Mouse (Mus musculus) G1E (cell line): ENCODE data around the gene Kcna2. TPM values are rescaled to one million over a fixed set of nuclear protein-coding genes. Genes with fewer than 3 reads are reported as not detected.

ENCODE experiments used
- ATAC-seq: 2 replicates; pipeline ENCODE4 v1.8.0; 2016; ENCODE audit warnings: mild to moderate bottlenecking; ENCODE audit not compliant: insufficient number of reproducible peaks, poor library complexity, low FRiP score, severe bottlenecking; ENCODE audit errors: extremely low read depth
- DNase-seq: peaks from one replicate; pipeline ENCODE4 v3.0.0; 2012; ENCODE audit warnings: low spot score
- H3K27me3 ChIP-seq: 2 replicates; pipeline ENCODE4 v1.6.1; 2012; ENCODE audit warnings: mild to moderate bottlenecking, low read length, inconsistent platforms; ENCODE audit not compliant: insufficient read depth
- H3K36me3 ChIP-seq: replicated peaks from 2 replicates; pipeline ENCODE3; 2012; ENCODE audit warnings: mild to moderate bottlenecking, inconsistent platforms
- H3K4me1 ChIP-seq: 2 replicates; pipeline ENCODE4 v1.6.1; 2012; ENCODE audit warnings: low read depth, low read length, inconsistent platforms, mixed read lengths; ENCODE audit not compliant: insufficient read depth
- H3K4me3 ChIP-seq: 2 replicates; pipeline ENCODE4 v1.5.1; 2012; ENCODE audit warnings: low read depth, mild to moderate bottlenecking, inconsistent platforms, low read length, moderate library complexity, mixed read lengths
- H3K9me3 ChIP-seq: replicated peaks from 2 replicates; pipeline ENCODE4 v1.6.1; 2012; ENCODE audit warnings: inconsistent platforms
- CTCF ChIP-seq: IDR thresholded peaks from 2 replicates; pipeline ENCODE4 v1.5.1; 2012; ENCODE audit warnings: low read depth, low read length, inconsistent platforms, mixed read lengths
- GATA1 ChIP-seq: IDR thresholded peaks from 2 replicates; pipeline ENCODE4 v1.6.1; 2012; ENCODE audit warnings: borderline replicate concordance, low read length, inconsistent platforms, mixed read lengths
- GATA2 ChIP-seq: IDR thresholded peaks from 2 replicates; pipeline ENCODE4 v1.6.1; 2012; ENCODE audit warnings: low read depth, low read length, inconsistent platforms, borderline replicate concordance
- POLR2AphosphoS5 ChIP-seq: IDR thresholded peaks from 2 replicates; pipeline ENCODE4 v1.6.1; 2012; ENCODE audit warnings: low read depth, low read length, inconsistent platforms; ENCODE audit not compliant: insufficient replicate concordance
- TAL1 ChIP-seq: conservative IDR thresholded peaks from 2 replicates; pipeline ENCODE4 v1.6.1; 2012; ENCODE audit warnings: low read depth, low read length, inconsistent platforms, mixed read lengths
- polyA plus RNA-seq: library from polyadenylated mRNA; stranded (reverse); fragments of >175 nt; gene quantifications from 2 replicates; pipeline ENCODE4 v1.2.3, GENCODE M21; 2012
- total RNA-seq, 2 experiments: library from RNA; stranded (forward) in 1 of 2; stranded (reverse) in 1 of 2; fragments of 200-1000 nt in 1 of 2; fragments of >200 nt in 1 of 2; fragmentation: Nextera tagmentation in 1 of 2; gene quantifications; 2 replicates each; pipeline ENCODE4 v1.2.3; 2014 to 2017

Kcna2 gene
- not detected in 2 replicates for total RNA-seq (2014; fragmentation: Nextera tagmentation)
- total RNA-seq (2017), result under 0.01 and 0.11 TPM in 2 replicates
- not detected in 2 replicates for polyA plus RNA-seq

DNA sequence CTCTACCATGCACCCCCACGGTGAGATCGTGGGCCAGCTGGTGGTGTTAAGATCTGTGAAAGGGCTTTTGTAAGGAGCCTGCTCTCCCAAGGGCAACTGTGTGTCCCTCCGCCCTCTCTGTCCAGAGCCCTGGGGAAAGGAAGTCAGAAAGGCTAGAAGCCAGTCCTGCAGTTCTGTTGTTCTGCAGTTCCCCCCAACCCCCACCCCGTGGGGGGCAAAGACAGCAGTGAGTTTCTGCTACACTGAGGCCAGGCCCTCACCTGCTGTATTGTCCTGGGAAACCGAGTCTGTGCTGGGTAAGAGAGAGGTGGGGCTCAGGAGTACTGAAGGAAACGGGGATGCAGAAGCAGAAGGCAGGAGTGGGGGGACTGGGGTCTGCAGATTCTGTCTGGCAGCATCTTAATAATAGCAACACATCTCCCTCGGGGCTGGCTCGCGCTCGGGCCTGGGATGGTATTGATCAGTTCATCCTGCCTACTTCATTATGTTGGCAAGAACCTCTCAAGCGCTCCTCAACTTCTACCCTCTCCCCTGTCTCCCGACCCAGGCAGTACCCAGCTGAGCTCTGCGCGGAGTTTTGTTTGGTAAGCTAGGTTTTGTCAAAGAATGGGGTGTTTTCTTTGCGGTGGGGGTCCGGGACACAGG is at the start of gene Kcna2:
Gene Kcna2 (plus strand): TSS at position 336 of the 645 bp plus-strand sequence.
- no peak for ATAC-seq

GRCm38 (mm10) chr3:107061468-107061867 is 39.5 kb upstream of the Kcna2 start:
- Histone ChIP-seq H3K36me3 (no peaks in the 10 kb centered on the region), H3K27me3 (no peaks in the 10 kb centered on the region), H3K4me3 (no peak overlapping the region), H3K4me1 (no peaks in the 10 kb centered on the region), H3K9me3 (no peaks in the 10 kb centered on the region)
- DNase-seq (no peak), ATAC-seq (no peak)
- no peak for TF ChIP-seq TAL1
- no peak for TF ChIP-seq GATA1
- TF ChIP-seq POLR2AphosphoS5, result no peak

More for the DNA sequence above, at the start of gene Kcna2:
- Histone ChIP-seq H3K4me3 (no peak within 1 kb of the TSS), H3K9me3 (0 out of 2 replicates have a peak, but pooled peaks cover 2% of the 10 kb centered on the region), H3K4me1 (no peaks in the 10 kb centered on the region), H3K36me3 (no peaks in the 10 kb centered on the region), H3K27me3 (peaks cover 3% of the 10 kb centered on the region; the same call in 1 of the 2 replicates)
- no peak for TF ChIP-seq POLR2AphosphoS5
- TF ChIP-seq TAL1, result no peak
- TF ChIP-seq CTCF, result no peak
- no peak for TF ChIP-seq GATA1
- TF ChIP-seq GATA2, result no peak
- no peak for DNase-seq

- no peaks in the 10 kb centered on the region for H3K36me3 ChIP-seq
- no peak for DNase-seq
- no peaks in the 10 kb centered on the region for H3K27me3 ChIP-seq
- no peaks in the 10 kb centered on the region for H3K9me3 ChIP-seq
- TF ChIP-seq CTCF, result no peak
- TF ChIP-seq GATA2, result no peak
- no peak for TF ChIP-seq GATA1
- no peak for TF ChIP-seq POLR2AphosphoS5
- ATAC-seq, result no peak
- no peaks in the 10 kb centered on the region for H3K4me1 ChIP-seq
- H3K4me3 ChIP-seq, result no peak overlapping the region
These were observed 38.2 kb upstream of the Kcna2 start for GRCm38 (mm10) chr3:107062771-107063170.

GRCm38 (mm10) chr3:107065510-107066095 is 35.3 kb upstream of the Kcna2 start:
- no peaks in the 10 kb centered on the region for H3K36me3 ChIP-seq
- no peaks in the 10 kb centered on the region for H3K4me1 ChIP-seq
- DNase-seq, result no peak
- ATAC-seq, result no peak
- no peak for TF ChIP-seq CTCF
- no peak for TF ChIP-seq GATA2
- TF ChIP-seq GATA1, result no peak
- H3K27me3 ChIP-seq, result no peaks in the 10 kb centered on the region
- H3K9me3 ChIP-seq, result no peaks in the 10 kb centered on the region
- no peak overlapping the region for H3K4me3 ChIP-seq

DNA sequence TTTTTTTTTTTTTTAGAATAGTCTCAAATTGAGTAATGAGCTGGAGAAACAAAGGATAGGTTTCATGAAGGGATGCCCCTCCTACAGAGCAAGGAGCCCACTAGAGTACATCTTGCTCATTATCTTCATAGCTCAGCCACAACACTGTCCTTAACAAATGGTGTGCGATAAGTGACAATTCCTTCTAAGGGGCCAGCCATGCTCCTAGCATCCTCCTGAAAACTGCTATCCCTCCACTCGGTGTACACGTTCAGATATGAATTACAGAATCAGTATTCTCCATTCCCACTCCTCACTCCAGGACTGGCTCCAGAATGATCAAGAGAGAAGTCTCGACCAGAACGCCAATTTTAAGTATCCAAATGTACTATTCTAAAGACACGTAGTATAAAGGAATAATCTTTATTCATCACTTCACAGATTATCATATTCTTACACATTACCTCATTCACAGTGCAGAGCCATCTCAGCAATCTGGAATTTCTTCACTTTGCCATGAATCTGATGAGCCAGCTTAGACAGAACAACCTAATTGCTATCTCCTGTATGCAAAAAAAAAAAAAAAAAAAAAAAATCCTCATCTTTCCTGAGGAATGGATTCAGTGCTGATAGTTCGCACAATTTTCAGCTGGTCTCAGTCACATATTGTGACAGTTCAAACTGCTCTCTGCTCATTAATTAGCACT is 34.6 kb upstream of the Kcna2 start:
- ATAC-seq (no peak), DNase-seq (no peak)
- TF ChIP-seq GATA2, result no peak
- no peak for TF ChIP-seq TAL1
- no peak for TF ChIP-seq CTCF
- no peak for TF ChIP-seq GATA1
- no peak for TF ChIP-seq POLR2AphosphoS5
- Histone ChIP-seq H3K4me1 (no peaks in the 10 kb centered on the region), H3K4me3 (no peak overlapping the region), H3K36me3 (no peaks in the 10 kb centered on the region), H3K9me3 (no peaks in the 10 kb centered on the region), H3K27me3 (no peaks in the 10 kb centered on the region)

GRCm38 (mm10) chr3:107067245-107067644 is 33.7 kb upstream of the Kcna2 start:
- H3K9me3 ChIP-seq, result no peaks in the 10 kb centered on the region
- TF ChIP-seq POLR2AphosphoS5 (no peak), GATA1 (no peak), TAL1 (no peak), CTCF (no peak), GATA2 (no peak)
- DNase-seq (no peak), ATAC-seq (no peak)
- no peak overlapping the region for H3K4me3 ChIP-seq
- H3K4me1 ChIP-seq, result no peaks in the 10 kb centered on the region
- H3K36me3 ChIP-seq, result no peaks in the 10 kb centered on the region
- H3K27me3 ChIP-seq, result no peaks in the 10 kb centered on the region
